Mouse (Mus musculus): ENCODE data around the gene Sf3b5. TPM values are rescaled to one million over a fixed set of nuclear protein-coding genes. Genes with fewer than 3 reads are reported as not detected.

Gene Sf3b5
- polyA plus RNA-seq, 1 experiment from 2014 or later = 44.2 TPM

- DNase-seq (no peak), ATAC-seq (ENCODE audit: insufficient read depth) (no peak)
- 80% methylated on average over 5 of the region's 5 CpGs for WGBS
- H3K4me2 ChIP-seq = no peak overlapping the region
- H3K9ac ChIP-seq = no peak overlapping the region
- no peak for TF ChIP-seq CTCF (IDR thresholded peaks at IDR 0.05; ENCODE audit: low read depth)
- H3K4me3 ChIP-seq (ENCODE audit: low read depth, low read length) = no peak overlapping the region
- H3K27ac ChIP-seq (ENCODE audit: low read depth) = no peak overlapping the region
- H3K27me3 ChIP-seq (ENCODE audit: insufficient read depth, low read length) = no peaks in the 10 kb centered on the region
- H3K36me3 ChIP-seq (ENCODE audit: insufficient read depth) = no peaks in the 10 kb centered on the region
- H3K9me3 ChIP-seq (ENCODE audit: low read depth, low read length) = no peaks in the 10 kb centered on the region
- H3K4me1 ChIP-seq (ENCODE audit: insufficient read depth) = no peaks in the 10 kb centered on the region
Measured at GRCm38 (mm10) chr10:13027702-13028101, 22.6 kb downstream of the Sf3b5 start.

DNA sequence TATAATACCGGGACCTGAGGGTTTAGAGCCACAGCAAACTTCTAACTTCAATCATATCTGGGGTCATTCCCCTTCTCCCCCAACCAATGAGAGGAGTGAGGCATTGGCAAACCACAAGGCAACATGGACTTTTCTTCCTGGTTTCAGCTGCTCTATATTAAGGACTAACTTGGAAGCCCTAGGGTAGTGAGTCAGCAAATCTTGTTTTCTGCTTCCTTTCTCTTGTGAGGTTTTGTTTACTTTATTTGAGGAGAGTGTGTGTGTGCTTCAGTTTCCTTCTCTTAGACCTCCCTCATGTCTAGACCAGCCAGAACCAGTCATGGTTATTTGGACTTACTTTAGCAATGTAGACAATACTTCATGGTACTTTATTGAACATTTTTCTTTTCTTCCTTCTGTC lies 23.1 kb downstream of the Sf3b5 start:
- no peaks in the 10 kb centered on the region for H3K4me1 ChIP-seq (ENCODE audit: insufficient read depth)
- no peak for ATAC-seq (ENCODE audit: insufficient read depth)

GRCm38 (mm10) chr10:13029416-13029815 lies 24.3 kb downstream of the Sf3b5 start:
- Histone ChIP-seq H3K4me2 (no peak overlapping the region), H3K9me3 (ENCODE audit: low read depth, low read length) (no peaks in the 10 kb centered on the region), H3K27me3 (ENCODE audit: insufficient read depth, low read length) (no peaks in the 10 kb centered on the region), H3K9ac (no peak overlapping the region), H3K4me3 (ENCODE audit: low read depth, low read length) (no peak overlapping the region), H3K36me3 (ENCODE audit: insufficient read depth) (no peaks in the 10 kb centered on the region), H3K27ac (ENCODE audit: low read depth) (no peak overlapping the region), H3K4me1 (ENCODE audit: insufficient read depth) (no peaks in the 10 kb centered on the region)
- WGBS = 89% methylated on average over 5 of the region's 5 CpGs
- no peak for DNase-seq
- no peak for TF ChIP-seq CTCF (IDR thresholded peaks at IDR 0.05; ENCODE audit: low read depth)
- no peak for ATAC-seq (ENCODE audit: insufficient read depth)

More for the DNA sequence above, 23.1 kb downstream of the Sf3b5 start:
- DNase-seq = peak; percentile 25
- Histone ChIP-seq H3K27me3 (ENCODE audit: insufficient read depth, low read length) (no peaks in the 10 kb centered on the region), H3K27ac (ENCODE audit: low read depth) (no peak overlapping the region), H3K36me3 (ENCODE audit: insufficient read depth) (no peaks in the 10 kb centered on the region), H3K9ac (no peak overlapping the region), H3K4me3 (ENCODE audit: low read depth, low read length) (no peak overlapping the region), H3K4me2 (no peak overlapping the region), H3K9me3 (ENCODE audit: low read depth, low read length) (no peaks in the 10 kb centered on the region)
- TF ChIP-seq CTCF (IDR thresholded peaks at IDR 0.05; ENCODE audit: low read depth) = no peak
- WGBS = 86% methylated on average over 1 of the region's 1 CpGs

DNA sequence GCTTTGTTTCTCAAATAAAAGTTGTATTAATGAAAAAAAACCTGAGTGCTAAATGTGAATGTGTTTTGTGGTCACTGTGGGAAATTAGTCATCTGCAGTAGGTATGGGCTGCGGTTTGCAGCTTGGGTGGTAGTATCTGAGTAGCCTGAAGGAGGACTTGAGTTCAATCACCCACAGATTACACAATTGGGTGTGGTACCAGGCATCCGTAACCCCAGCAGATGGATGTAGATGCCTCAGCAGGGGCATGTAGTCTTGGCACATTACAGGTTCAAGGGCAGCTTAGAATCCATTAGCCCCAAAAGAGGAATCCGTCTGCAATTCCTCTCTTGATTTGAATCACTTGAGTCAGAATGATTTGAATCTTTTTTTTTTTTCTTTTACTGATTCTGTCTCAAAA lies 30.1 kb downstream of the Sf3b5 start:
- no peak overlapping the region for H3K4me3 ChIP-seq (ENCODE audit: low read depth, low read length)
- no peak for TF ChIP-seq CTCF (IDR thresholded peaks at IDR 0.05; ENCODE audit: low read depth)
- ATAC-seq (ENCODE audit: insufficient read depth) (no peak), DNase-seq (no peak)
- H3K4me2 ChIP-seq = no peak overlapping the region
- no peaks in the 10 kb centered on the region for H3K36me3 ChIP-seq (ENCODE audit: insufficient read depth)
- no peak overlapping the region for H3K27ac ChIP-seq (ENCODE audit: low read depth)
- no peaks in the 10 kb centered on the region for H3K27me3 ChIP-seq (ENCODE audit: insufficient read depth, low read length)
- no peaks in the 10 kb centered on the region for H3K9me3 ChIP-seq (ENCODE audit: low read depth, low read length)
- 81% methylated on average over 3 of the region's 3 CpGs for WGBS
- no peak overlapping the region for H3K9ac ChIP-seq
- no peaks in the 10 kb centered on the region for H3K4me1 ChIP-seq (ENCODE audit: insufficient read depth)

DNA sequence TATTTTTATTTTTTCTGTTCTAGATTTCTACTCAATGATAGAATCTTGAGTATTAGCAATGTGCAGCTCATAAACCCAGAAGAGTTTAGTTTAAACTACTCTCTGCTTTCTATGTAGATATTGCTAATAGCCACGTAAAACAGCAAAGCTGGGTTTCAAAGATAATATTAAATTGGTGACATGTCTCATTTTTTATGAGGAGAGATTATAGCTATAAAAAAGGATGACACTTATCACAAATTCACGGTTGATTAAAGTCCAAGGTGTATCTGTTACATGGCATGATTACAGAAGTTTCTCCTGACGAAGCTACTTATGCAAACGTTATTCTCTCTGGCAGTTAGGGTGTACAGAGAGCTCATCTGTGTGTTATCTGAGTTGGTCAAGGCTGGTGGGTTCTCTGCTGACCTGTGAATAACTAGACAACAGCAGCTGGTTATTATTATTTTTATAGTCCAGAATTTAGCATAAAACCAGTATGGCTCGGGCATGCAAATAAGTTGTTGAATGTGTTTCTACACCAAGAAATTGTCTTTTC lies 34.6 kb downstream of the Sf3b5 start:
- no peak for ATAC-seq (ENCODE audit: insufficient read depth)
- WGBS = 81% methylated on average over 5 of the region's 5 CpGs

GRCm38 (mm10) chr10:13044659-13045058 lies 39.5 kb downstream of the Sf3b5 start:
- 85% methylated on average over 11 of the region's 11 CpGs for WGBS
- no peak for ATAC-seq (ENCODE audit: insufficient read depth)
- Histone ChIP-seq H3K4me2 (no peak overlapping the region), H3K27ac (ENCODE audit: low read depth) (no peak overlapping the region), H3K9me3 (ENCODE audit: low read depth, low read length) (no peaks in the 10 kb centered on the region), H3K36me3 (ENCODE audit: insufficient read depth) (no peaks in the 10 kb centered on the region), H3K4me1 (ENCODE audit: insufficient read depth) (no peaks in the 10 kb centered on the region), H3K9ac (no peak overlapping the region), H3K27me3 (ENCODE audit: insufficient read depth, low read length) (no peaks in the 10 kb centered on the region), H3K4me3 (ENCODE audit: low read depth, low read length) (no peak overlapping the region)
- DNase-seq = no peak
- no peak for TF ChIP-seq CTCF (IDR thresholded peaks at IDR 0.05; ENCODE audit: low read depth)

More for the DNA sequence above, 34.6 kb downstream of the Sf3b5 start:
- Histone ChIP-seq H3K9ac (no peak overlapping the region), H3K4me2 (no peak overlapping the region), H3K36me3 (ENCODE audit: insufficient read depth) (no peaks in the 10 kb centered on the region), H3K4me1 (ENCODE audit: insufficient read depth) (no peaks in the 10 kb centered on the region), H3K4me3 (ENCODE audit: low read depth, low read length) (no peak overlapping the region), H3K27ac (ENCODE audit: low read depth) (no peak overlapping the region), H3K27me3 (ENCODE audit: insufficient read depth, low read length) (no peaks in the 10 kb centered on the region), H3K9me3 (ENCODE audit: low read depth, low read length) (no peaks in the 10 kb centered on the region)
- TF ChIP-seq CTCF (IDR thresholded peaks at IDR 0.05; ENCODE audit: low read depth) = no peak
- no peak for DNase-seq

GRCm38 (mm10) chr10:13047816-13048215 lies 42.7 kb downstream of the Sf3b5 start:
- no peak overlapping the region for H3K4me3 ChIP-seq (ENCODE audit: low read depth, low read length)
- DNase-seq (no peak), ATAC-seq (ENCODE audit: insufficient read depth) (no peak)
- 21% methylated on average over 4 of the region's 4 CpGs for WGBS
- no peaks in the 10 kb centered on the region for H3K36me3 ChIP-seq (ENCODE audit: insufficient read depth)
- no peaks in the 10 kb centered on the region for H3K4me1 ChIP-seq (ENCODE audit: insufficient read depth)
- TF ChIP-seq CTCF (IDR thresholded peaks at IDR 0.05; ENCODE audit: low read depth) = no peak
- no peak overlapping the region for H3K4me2 ChIP-seq
- H3K27ac ChIP-seq (ENCODE audit: low read depth) = no peak overlapping the region
- H3K27me3 ChIP-seq (ENCODE audit: insufficient read depth, low read length) = no peaks in the 10 kb centered on the region
- H3K9me3 ChIP-seq (ENCODE audit: low read depth, low read length) = no peaks in the 10 kb centered on the region
- H3K9ac ChIP-seq = no peak overlapping the region
